Mouse (Mus musculus): Measurements from ENCODE around the gene Mecom.

- TF ChIP-seq HCFC1 (IDR thresholded peaks at IDR 0.05; ENCODE audit: borderline replicate concordance, insufficient read depth, low read length), result no peak
- TF ChIP-seq ZNF384 (IDR thresholded peaks at IDR 0.05; ENCODE audit: low read depth, low read length), result no peak
- TF ChIP-seq ZC3H11A (IDR thresholded peaks at IDR 0.05; ENCODE audit: borderline replicate concordance, low read depth, low read length), result no peak
- TF ChIP-seq MAFK (IDR thresholded peaks at IDR 0.05; ENCODE audit: insufficient read depth, low read depth, low read length), result no peak
Observed at GRCm38 (mm10) chr3:30009596-30009995, 538.2 kb downstream of the Mecom start.
